Mouse (Mus musculus) E14TG2a.4 (cell line): ENCODE data around the gene Smox.

Source experiments
- H3K27me3 ChIP-seq: 2 replicates; pipeline ENCODE4 v1.6.1; 2014; ENCODE audit warnings: low read length, control low read depth; ENCODE audit not compliant: insufficient read depth
- H3K36me3 ChIP-seq: 2 replicates; pipeline ENCODE4 v1.6.1; 2014; ENCODE audit warnings: low read length, control low read depth; ENCODE audit not compliant: insufficient read depth
- H3K4me1 ChIP-seq: replicated peaks from 2 replicates; pipeline ENCODE4 v1.6.1; 2014; ENCODE audit warnings: low read depth, low read length, control low read depth
- H3K4me3 ChIP-seq: replicated peaks from 2 replicates; pipeline ENCODE4 v1.5.1; 2014; ENCODE audit warnings: mild to moderate bottlenecking, low read length
- H3K9me3 ChIP-seq: 2 replicates; pipeline ENCODE4 v1.6.1; 2014; ENCODE audit warnings: low read length, control low read depth
- CTCF ChIP-seq: conservative IDR thresholded peaks from 2 replicates; pipeline ENCODE4 v1.5.1; 2014; ENCODE audit warnings: low read length
- NANOG ChIP-seq: IDR thresholded peaks from 2 replicates; pipeline ENCODE4 v1.6.1; 2014; ENCODE audit warnings: borderline replicate concordance, low read length, mixed read lengths
- POU5F1 ChIP-seq: IDR thresholded peaks from 2 replicates; pipeline ENCODE4 v1.6.1; 2014; ENCODE audit warnings: low read length, borderline replicate concordance

Smox gene

DNA sequence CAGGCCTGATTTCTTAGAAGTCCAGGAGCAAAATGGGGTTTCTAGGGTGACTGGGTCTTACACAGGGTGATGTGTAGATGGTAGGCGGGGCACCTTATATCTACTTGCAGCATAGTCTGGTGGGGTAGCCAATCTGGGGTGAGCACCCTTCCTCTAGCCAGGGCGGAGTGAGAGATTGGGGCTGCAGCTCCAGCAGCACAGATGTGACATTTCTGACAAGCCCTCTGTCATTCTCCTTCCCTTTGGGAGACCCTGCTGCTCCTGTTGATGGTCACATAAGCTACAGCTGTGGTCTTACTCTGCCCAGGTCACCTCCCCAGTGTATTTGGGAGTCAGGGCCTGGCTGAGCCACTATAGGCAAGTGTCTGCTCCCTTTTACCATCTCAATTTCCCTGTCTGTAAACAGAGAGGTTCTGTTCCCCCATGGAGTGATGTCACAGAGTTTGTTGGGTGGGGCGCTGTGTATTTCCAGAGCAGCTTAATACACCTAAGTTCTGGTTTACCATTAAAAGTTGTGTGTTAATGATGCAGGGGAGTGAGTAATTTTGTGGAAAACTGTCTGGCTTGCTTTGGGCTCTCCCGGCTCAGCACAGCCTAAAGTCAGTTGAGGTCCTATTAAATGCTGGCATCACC lies 6.0 kb downstream of the Smox start:
- TF ChIP-seq NANOG (no peak), CTCF (no peak), POU5F1 (no peak)
- H3K36me3 ChIP-seq: no peaks in the 10 kb centered on the region
- H3K4me3 ChIP-seq: no peak overlapping the region
- peaks cover 92% of the 10 kb centered on the region for H3K4me1 ChIP-seq
- peaks cover 20% of the 10 kb centered on the region for H3K27me3 ChIP-seq
- no peaks in the 10 kb centered on the region for H3K9me3 ChIP-seq

DNA sequence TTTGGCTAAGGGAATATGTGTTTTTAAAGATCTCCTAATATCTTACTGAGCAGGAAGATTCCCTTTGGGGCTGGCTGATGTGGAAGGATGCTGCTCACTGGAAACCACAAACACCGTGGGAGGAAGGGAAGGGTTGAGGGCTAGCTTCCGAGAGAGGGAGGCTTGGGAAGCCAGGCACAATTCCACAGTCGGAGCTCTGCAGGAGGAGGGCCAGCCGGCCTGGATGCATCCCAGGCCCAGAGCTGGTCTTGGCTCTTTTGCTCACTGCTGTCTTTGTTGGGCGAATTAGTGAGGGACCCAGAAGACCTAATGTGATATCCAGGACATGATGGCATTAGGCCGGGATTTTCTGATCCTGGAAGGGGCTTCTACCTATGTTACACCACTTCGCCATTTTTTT lies 6.9 kb downstream of the Smox start:
- Histone ChIP-seq H3K27me3 (peaks cover 13% of the 10 kb centered on the region), H3K36me3 (no peaks in the 10 kb centered on the region), H3K4me1 (peaks cover 93% of the 10 kb centered on the region), H3K4me3 (no peak overlapping the region), H3K9me3 (no peaks in the 10 kb centered on the region)
- TF ChIP-seq NANOG: no peak
- no peak for TF ChIP-seq POU5F1
- no peak for TF ChIP-seq CTCF

DNA sequence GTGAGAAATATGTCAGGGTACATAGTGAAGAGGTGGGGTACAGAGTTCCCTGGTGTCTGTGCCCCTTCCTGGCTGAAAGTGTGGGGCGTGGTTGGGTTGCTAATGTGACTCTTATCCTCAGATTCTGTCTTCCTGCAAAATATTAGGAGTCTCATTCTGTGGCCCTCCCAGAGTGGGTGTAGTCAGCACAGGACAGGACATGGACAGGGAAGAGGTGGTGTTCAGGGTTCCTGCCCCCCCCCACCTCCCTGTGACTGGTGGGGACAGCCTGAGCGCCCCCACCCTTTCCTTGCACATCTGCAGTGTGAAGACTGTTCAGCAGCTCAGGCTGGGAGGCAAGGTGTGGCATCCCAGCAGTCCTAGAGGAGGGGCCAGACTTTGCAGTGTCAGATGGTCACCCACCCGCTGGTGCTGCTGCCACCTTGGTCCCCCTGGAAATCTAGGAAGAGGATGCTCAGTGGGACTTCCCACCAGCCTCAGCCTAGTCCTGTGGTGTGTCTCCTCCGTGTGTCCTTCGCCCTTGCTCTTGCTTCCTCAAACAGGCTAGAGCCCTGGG lies 8.1 kb downstream of the Smox start:
- H3K9me3 ChIP-seq: no peaks in the 10 kb centered on the region
- 0 out of 2 replicates have a peak overlapping the region, but pooled peaks have one; percentile 20 for H3K4me3 ChIP-seq
- H3K27me3 ChIP-seq: 0 out of 2 replicates have a peak, but pooled peaks cover 5% of the 10 kb centered on the region
- H3K36me3 ChIP-seq: no peaks in the 10 kb centered on the region
- TF ChIP-seq CTCF (no peak), POU5F1 (no peak), NANOG (no peak)
- H3K4me1 ChIP-seq: peaks cover 97% of the 10 kb centered on the region

GRCm38 (mm10) chr2:131501886-131502285 lies 10.6 kb downstream of the Smox start:
- H3K36me3 ChIP-seq: no peaks in the 10 kb centered on the region
- no peak for TF ChIP-seq NANOG
- no peak overlapping the region for H3K4me3 ChIP-seq
- H3K9me3 ChIP-seq: no peaks in the 10 kb centered on the region
- no peaks in the 10 kb centered on the region for H3K27me3 ChIP-seq
- peaks cover 99% of the 10 kb centered on the region for H3K4me1 ChIP-seq

- Histone ChIP-seq H3K4me1 (peaks cover 99% of the 10 kb centered on the region), H3K27me3 (no peaks in the 10 kb centered on the region), H3K9me3 (no peaks in the 10 kb centered on the region), H3K4me3 (peak overlapping the region; percentile 17; the same call in 1 of the 2 replicates), H3K36me3 (no peaks in the 10 kb centered on the region)
- TF ChIP-seq CTCF (no peak), NANOG (no peak), POU5F1 (no peak)
Observed at GRCm38 (mm10) chr2:131502561-131502960, 11.3 kb downstream of the Smox start.

- Histone ChIP-seq H3K4me3 (no peak overlapping the region), H3K4me1 (peaks cover 99% of the 10 kb centered on the region), H3K36me3 (no peaks in the 10 kb centered on the region), H3K9me3 (no peaks in the 10 kb centered on the region), H3K27me3 (no peaks in the 10 kb centered on the region)
- TF ChIP-seq NANOG (no peak), CTCF (no peak), POU5F1 (no peak)
Observed at GRCm38 (mm10) chr2:131505431-131505830, 14.1 kb downstream of the Smox start.

DNA sequence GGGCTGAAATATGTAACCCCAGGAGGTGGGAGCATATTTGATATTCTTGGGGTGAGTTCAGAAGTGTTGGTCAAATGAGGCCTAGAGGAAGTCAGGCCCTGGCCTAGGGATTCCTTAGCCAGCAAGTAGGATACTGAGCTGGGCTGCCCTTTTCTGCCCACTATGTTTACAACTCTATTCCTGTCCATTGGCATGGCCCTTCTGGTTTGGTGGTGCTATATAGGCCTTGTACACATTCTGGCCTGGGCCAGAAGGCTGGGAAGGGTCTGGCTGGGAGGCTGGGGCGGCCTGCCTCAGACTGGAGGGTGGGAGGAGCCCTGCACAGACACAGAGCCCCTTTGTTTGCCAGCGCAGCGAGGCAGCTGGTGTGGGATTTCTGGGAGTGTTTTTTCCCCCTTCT lies 15.1 kb downstream of the Smox start:
- H3K36me3 ChIP-seq: no peaks in the 10 kb centered on the region
- TF ChIP-seq CTCF (no peak), NANOG (no peak), POU5F1 (no peak)
- no peaks in the 10 kb centered on the region for H3K27me3 ChIP-seq
- no peaks in the 10 kb centered on the region for H3K9me3 ChIP-seq
- H3K4me1 ChIP-seq: peaks cover 99% of the 10 kb centered on the region
- peak overlapping the region; percentile 39 for H3K4me3 ChIP-seq

- Histone ChIP-seq H3K4me3 (0 out of 2 replicates have a peak overlapping the region, but pooled peaks have one; percentile 10), H3K9me3 (no peaks in the 10 kb centered on the region), H3K4me1 (peaks cover 79% of the 10 kb centered on the region), H3K36me3 (peaks cover 7% of the 10 kb centered on the region; the same call in 1 of the 2 replicates), H3K27me3 (no peaks in the 10 kb centered on the region)
- TF ChIP-seq NANOG (no peak), POU5F1 (no peak), CTCF (no peak)
Observed at GRCm38 (mm10) chr2:131508501-131508900, 17.2 kb downstream of the Smox start.
